Mouse (Mus musculus): ENCODE results near the gene Afap1l2. TPM values are rescaled to one million over a fixed set of nuclear protein-coding genes. Genes with fewer than 3 reads are reported as not detected.

Afap1l2 gene
- polyA plus RNA-seq, 2 experiments from 2014 or later, result not detected

DNA sequence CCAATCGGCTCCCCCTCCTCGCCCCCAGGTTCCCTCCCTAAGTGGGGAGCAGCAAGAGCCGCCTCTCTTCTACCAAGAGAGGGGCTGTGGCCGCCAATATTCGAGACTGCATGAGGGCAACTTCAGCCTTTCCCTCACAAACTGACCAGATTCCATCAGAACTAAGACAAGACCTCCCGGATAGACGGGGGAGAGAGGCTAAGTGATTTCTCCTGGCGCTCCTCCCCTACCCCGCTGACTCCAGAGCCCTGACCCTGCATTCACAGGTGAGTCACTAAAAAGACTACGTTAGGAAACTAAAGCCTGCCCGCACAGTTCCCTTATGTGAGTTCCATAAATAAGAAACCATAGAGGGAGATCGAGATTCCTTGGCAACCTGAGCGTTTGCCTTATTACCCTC is 1.2 kb downstream of the Afap1l2 start:
- no peak for ATAC-seq

DNA sequence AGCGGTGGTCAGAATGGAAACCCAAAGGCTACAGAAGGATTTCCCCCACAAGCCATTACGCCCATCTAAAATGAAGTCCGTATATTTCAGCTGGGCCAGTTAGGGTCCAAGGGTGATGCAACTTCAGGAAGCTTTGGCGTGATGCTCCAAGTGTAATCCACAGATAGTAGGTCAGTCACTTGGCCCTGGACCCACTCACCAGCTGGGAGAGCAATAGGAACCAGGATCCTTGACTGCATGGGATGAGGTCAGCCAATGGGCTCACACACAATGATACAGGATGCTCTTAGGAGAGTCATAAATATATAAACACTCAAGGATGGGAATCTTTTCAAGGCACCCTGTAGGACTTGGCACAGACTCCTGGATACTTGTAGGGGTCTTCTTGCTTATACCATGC is 3.0 kb downstream of the Afap1l2 start:
- no peak for ATAC-seq

DNA sequence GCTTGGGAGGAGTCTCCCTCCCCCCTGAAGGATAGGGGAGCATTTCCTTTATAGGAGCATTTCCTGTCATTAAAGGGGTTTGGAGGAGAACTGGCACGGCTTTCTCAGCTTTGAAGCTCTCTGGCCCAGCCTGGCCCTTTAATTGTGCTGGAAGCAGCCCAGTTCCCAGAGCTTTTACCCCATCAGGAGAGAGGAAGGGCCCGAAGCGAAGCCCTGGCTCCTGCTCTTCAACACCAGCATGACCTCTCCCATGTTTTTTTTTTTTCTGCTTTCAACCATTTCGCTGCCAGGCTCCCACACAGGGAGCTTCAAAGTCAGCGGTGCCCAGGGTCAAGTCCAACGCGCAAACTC is 4.6 kb downstream of the Afap1l2 start:
- no peak for ATAC-seq

DNA sequence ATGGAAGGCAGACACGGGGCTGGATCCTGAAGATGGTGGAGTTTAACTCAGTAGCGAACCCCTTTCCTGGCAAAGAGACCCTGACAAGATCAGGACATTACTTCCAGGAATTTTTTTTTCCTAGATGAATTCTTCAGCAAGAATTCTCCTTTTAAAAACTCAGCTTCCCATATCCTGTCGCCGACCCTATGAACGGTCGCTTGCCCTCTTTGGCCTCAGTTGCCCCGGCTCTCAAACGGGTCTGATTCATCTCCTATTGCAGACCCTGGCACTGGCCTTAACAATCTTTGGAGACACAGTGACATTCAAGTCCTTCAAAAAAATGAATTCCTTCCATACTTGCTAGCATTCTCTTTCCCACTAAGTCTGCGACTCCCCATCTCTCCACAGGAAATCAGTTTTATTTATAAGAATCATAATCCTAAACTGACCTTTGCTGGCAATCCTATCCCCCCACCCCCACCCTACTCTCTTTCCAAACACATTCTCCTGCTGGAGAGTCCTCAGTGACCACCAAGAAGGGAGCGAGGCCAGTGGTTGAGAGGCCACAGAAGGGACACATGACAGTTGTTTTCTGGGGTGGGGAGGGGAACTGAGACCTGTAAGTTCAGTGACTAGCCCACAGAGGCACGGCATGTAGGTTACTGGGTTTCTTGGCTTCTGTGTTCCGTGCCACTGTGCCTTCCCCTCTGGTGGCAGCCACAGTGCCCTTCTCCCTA is 5.1 kb downstream of the Afap1l2 start:
- no peak for ATAC-seq

DNA sequence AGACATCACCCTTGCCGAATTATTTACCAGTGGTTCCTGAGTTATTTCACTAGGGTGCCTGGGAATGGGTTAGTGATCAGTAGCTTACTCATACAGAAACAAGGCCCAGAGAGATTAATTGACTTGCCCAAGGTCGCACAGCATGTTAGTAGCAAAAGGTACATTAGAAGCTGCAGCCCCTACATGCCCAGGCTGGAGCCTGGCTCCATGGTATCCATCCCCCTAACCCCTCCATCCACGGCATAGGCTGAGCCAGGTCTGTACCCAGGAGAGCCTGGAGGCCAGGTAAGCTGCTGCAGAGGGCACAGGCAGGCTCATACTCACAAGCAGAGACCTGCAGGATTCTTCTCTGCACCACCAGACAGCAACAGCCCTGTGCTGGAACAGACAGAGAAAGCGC is 6.1 kb downstream of the Afap1l2 start:
- no peak for ATAC-seq

DNA sequence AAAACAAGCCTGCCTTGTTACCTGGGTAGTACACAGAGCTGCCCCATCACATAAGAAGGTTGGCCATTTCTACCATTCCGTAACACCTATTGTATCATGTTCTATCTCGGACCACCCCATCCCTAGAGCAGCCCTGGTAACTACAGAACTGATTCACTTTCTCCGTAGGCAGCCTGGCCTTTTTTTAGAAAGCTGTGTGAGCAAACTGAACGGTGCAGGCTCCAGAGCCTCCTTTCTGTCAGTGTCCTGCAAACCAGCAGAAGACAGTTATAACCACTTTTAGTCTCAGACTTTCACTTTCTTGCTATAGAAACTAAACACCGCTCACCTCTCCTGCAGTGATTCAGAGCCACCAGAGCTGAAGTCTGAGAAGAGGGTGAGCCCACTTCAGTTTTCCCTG is 7.4 kb downstream of the Afap1l2 start:
- no peak for ATAC-seq

DNA sequence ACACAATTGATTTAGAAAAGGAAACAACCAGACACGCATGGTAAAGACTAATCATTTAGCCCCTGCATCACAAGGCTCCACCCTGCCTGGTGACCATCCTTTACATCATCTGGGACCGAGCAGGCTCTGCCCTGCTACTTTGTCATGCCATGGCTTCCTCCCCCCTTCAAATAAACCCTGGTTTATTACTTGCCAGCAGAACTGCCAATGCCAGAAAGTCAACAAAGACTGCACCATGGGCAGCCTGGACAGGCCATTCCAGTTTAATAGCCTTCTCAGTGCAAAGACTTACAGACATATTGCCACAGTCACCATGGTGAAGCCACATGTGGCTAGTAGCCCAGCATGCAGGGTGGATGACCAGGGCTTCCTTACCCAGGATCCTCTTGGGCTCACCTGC is 8.2 kb downstream of the Afap1l2 start:
- no peak for ATAC-seq

DNA sequence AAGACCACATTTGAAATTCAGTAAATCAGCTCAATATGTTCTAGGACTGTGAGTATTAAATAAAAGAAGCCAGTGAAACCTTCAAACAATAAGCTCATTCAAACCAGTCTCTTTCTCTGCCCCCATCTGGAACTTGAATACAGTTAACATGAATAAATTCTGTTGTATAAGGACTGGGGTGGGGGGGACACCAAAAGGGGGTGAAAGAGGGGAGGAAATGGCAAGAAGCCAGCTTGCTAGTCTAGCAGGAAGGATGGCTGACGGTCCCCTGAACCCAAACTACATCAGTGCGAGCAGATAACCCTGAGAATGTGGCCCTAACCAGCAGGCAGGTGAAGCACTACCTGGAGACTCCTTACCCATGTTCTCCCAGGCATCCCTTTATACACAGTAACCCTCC is 9.1 kb downstream of the Afap1l2 start:
- no peak for ATAC-seq

DNA sequence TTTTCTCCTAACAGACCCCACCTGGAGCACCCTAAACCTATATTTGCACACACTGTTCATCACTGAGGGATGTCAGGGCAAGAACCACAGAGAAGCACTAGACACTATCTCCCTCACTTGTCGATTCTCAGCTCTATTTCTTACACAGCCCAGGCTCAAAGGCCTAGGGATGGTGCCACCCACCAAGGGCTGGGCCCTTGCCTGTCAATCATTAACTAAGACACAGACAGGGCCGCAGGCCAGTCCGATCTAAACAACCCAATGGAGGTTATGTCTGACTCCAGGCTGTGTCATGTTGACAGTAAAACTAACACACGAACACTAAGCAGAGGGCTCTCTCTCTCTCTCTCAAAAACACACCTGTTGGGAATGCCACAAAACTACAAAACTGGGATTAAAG is 9.7 kb downstream of the Afap1l2 start:
- no peak for ATAC-seq

DNA sequence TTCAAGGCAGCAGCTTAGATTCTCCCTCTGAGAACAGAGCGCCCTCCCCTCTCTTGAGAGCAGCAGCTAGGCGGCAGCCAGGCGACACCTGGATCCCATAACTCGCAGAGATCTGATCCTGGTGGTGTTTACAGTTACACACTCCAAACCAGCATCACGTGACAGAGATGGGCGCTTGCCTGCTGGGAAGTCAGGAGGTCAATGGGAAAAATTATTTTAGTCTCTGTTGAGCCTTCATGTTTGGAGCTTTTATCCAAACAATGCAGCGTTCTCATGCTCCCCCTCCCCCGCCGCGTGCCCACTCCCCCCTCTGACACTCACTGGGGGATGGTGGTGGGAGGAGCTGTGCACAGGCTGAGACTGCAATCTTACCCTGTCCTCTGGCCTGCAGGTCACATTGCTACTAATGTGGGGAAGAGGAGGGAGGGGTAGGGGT is 10.8 kb downstream of the Afap1l2 start:
- no peak for ATAC-seq

DNA sequence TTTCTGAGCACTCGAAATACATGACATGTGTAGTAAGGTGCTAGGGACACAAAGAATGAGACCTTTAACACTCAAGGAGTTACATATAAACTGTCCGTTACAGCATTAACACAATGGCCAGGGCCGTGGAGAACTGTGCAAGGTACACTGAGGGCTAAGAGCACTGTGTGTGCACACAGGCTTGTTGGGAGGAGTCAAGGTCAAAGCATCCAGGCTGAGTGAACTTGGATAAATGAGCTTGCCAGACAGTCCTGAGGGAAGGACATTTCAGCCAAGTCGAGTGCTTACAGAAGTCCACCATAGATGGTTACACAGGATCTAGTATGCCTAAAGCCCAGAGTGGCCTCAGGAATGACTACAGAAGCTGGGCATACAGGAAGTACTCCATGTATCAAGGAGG is 12.6 kb downstream of the Afap1l2 start:
- ATAC-seq, result no peak

DNA sequence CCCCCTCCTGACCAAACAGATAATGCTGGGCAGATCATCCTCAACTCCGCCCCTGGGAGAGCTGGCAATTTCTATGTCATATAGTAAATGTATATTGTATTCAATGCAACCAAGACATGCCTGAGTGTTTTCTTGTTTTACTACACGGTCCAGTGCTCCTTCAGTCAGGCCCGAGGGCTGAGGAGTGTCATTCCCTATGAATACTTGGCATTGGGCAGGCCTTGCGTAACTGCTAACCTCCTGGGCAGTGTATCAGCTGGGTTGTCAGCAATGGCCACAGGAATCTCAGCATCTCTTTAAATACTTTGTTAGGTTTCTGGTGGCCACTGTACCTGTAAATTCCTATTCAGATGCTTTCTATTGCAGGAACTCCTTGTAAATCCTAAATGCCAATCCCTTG is 13.4 kb downstream of the Afap1l2 start:
- ATAC-seq, result no peak

DNA sequence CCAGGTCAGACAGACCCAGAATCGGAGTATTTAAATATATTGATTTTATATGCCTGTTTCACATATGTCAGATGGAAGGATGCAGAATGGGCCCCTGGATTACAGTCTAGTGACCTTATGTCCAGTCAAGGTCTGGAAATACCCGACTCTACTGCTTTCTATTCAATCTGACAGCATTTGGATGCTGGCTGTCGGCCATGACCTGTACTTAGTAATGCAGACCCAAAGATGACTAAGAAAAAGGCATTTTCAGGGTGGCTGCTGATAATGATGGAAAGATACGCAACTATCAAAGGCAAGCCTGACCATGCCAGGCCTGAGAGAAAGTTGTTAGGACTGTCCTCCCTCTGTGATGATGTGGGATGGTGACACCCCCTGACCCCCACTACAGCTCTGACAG is 14.3 kb downstream of the Afap1l2 start:
- no peak for ATAC-seq

DNA sequence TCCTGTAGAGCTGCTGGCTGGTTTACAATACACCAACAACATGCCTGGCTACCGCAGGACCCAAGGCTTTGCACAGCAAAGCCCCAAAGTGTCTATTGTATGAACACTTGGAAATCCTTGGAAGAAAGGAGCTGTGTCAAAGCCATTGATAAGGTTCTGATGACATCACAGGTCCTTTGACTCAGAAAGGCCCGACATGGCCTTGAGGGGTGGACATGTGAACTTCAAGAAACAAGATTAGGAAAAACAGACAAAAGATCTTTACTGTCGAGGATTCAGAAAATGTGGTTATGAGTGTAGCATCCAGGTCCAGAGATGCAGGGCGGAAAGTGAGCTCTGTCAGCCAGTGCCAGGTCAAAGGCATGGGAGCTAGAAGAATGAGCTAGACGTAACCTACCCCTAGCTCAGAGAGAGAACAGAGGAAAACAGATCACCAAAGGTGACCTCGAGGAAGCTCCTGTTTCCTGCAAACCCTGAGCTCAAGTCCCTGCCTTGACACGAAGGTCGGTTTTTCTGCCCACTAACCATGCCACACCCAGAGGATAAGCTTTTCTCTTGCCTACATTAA is 15.0 kb downstream of the Afap1l2 start:
- no peak for ATAC-seq

DNA sequence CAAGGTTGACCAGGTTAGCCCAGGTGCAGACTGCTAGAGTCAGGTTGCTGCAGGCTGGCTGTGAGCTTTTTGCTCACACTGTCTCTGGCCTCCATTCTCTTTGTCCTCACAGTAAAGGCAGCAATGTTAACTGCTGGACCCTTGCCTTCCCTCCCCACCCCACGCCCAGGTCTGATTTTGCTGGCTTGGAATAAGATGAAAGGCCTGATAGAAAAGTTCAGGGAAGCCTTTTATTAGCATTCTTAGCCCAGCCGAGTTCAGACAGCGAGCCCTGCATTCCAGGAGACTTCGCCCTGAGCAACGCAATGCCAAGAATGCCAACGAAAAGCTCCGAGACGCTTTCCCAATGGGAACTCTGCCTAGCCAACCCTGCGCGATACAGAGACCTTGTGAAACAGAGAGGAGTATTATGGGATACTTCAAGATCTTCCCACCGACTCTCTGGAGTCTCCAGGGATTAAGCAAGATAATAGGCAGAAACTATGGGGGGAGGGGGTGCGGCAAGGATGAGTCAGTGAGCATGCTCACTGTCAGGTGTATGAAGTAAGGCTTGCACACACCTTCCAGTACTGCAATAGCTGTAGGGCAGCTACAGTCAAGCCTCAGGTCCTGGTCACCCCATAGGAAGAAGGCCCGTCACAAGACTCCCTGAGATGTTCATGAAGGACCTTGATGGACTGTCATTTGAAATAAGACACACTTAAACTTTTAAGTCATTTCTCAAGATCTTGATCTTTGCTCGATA is 17.5 kb downstream of the Afap1l2 start:
- ATAC-seq, result no peak

DNA sequence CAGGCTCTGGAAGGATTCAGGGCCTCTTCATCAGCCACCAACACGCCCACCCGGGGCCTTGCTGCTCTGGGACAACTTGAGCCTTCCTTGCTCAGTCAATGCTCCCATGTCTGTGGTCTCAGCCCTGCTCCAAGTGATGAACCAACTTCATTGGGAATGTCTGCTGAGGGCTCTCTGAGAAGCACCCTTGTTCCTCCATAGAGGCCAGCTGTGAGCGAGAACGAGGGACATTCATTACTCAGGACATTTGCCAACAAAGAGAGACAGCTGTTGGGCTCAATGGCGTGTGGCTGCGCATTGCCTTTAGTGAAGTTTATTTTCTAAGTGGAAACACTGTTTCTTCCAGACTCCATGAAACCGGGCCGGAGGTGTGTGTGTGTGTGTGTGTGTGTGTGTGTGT is 18.9 kb downstream of the Afap1l2 start:
- ATAC-seq, result no peak

DNA sequence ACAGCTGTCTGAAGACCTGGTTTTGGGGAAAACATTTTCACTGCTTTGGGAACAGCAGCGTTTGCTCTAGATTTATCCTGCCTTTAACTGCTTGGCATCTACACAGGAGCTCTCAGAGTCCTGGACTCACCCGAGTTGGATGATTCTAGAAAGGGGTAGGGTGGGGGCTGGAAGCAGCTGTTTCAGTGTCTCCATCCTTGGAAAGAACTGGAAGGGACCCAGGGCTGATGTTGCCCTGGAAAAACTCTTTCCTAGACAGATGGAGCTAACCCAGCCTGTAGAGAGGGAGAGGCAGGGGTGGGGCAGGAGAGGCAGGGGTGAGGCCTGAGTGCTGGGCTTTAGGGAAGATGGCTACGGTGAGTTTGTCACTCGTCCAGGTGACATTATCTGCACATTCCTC is 23.8 kb downstream of the Afap1l2 start:
- no peak for ATAC-seq

DNA sequence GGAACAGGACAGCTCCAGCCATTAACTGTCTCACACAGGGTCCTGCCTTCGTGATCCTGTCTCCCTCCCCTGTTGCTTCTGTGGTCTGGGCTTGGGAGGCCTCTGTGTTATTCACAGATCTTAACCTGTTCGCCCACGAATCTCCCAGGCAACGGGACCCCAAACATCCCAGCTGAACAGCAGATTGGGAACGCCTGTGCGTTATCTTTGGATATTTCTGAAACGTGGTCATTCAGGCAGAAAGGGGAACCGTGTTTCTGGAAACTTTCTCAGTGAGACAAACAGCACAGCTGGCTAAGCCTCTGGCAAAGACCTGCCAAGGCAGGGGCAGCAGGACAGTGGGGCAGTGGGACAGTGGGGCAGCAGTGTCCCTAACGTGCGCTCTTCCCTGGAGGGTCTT is 24.3 kb downstream of the Afap1l2 start:
- no peak for ATAC-seq

DNA sequence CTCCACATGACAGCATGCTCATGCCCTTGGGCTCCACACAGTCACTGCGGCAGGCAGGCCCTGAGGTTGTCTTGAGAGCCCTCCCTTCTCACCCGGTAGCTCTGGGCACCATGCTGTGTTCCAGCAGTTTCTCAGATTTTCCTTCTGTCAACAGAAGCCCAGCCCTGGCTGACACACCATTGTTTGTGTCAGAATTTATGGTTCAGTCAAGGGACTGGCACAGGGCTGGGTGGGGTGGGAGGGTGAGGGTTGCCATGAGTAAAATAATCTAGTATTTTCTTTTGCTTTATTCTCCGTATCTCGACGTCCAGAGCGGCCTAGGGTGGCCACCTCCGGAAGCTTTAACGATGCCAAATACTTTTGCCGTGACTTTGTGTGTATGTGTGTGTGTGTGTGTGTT is 26.3 kb downstream of the Afap1l2 start:
- no peak for ATAC-seq

DNA sequence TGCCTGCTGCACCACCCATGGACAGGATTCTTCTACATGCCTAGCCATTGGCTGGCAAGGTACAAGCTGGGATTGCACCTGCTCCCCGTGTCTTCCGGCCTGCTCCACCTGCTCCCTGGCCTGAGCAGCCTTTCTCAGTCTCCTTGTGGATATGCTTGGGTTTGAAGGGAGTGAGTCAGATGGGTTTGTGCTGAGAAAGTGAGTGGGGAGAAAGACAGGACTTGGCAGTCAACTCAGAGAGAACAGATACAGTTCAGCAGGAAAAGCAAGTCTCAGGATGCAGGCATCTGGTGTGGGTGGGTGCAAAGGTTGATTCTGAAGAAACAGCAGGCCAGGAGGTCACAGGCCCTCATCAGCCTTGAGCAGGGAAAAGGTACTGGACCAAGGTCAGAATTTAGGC is 27.2 kb downstream of the Afap1l2 start:
- no peak for ATAC-seq

DNA sequence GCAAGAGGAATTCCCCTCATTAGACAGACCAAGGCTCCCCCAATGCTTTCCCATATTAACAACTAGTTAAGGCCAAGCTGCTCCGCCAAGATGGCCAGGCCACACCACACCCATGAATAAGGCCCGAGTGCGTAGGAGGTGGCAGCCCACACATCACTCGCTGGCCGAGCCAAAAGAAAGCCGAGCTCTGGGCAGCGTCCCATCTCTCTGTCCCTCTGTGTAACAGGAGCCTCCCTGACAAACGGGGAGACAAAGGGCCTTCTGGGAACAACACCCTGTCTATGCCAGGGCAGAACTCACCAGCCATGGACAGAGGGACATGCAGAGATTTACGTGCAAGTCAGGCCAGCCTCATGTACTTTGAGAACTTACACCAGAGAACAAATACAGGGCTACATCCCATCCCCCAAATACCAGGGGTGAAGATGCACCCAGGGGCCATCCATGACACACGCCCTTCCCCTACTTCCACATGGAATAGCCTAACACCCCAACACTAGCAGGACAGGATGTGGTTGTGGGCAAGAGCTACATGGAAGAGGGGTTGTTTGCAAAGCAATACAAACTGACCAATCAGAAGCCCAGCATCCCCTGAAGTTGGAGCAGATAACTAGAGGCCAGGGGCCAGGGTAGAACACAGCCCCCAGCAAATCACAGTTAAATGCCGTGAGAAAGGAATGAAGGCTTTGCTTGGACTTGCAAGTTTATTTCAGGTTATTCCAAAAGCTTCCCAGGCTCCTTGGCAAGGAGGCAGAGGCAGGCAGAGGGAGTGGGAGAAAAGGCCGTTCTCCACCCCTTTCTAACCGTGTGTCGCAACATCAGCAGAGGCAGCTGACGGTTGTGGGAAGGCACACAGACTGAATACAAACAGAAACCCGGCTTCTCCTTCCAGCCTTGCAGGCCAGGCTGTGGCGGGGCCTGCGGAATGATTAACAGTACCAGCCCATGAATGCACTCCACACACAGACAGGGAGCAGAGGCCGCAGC is 30.8 kb downstream of the Afap1l2 start:
- ATAC-seq, result no peak

DNA sequence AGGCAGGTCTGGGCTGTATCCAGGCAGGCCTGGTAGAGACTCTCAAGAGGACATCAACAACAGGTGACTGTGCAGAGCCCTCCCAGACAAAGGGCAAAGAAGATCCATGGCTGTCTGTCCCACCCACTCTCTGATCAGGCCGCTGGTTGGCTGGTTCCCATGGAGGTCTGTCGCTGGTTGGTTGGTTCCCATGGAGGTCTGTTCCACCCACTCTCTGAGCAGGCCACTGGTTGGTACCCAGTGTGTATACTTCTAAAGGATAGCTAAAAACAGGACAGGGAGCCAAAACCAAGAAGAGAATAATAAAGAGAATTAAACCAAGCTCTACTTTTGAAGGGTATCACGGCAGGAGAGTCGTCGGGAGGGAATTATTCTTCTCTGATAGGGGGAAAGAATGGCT is 31.5 kb downstream of the Afap1l2 start:
- no peak for ATAC-seq

DNA sequence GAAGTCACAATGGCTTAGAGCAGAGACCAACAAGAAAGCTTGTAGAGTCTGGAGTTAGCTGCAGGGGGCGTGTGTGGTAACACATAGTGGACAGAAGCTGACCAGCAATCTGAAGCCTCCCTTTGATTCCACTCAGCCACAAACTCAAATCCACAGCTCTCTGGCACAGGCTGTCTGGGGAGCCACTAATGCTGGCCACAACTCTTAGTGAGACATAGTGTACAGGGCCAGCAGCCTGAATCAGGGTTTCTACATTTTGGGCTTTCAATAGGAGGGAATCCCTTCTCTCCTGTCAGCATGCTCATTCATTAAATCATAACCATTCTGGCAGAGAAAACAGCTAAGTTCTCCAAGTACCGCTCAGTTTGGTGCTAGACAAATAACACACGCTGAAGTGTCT is 32.5 kb downstream of the Afap1l2 start:
- no peak for ATAC-seq

All from activated CD4-positive, CD25-positive, alpha-beta regulatory T cell, adult 4 months (primary cell).